Mouse (Mus musculus): ENCODE data around the gene Emilin2. TPM values are rescaled to one million over a fixed set of nuclear protein-coding genes. Genes with fewer than 3 reads are reported as not detected.
A peak's percentile ranks its signal among the peaks of the same experiment; 100 is the strongest.

The Emilin2 gene
- polyA plus RNA-seq, 1 experiment: 0.85 TPM

- peaks cover 19% of the 10 kb centered on the region for H3K27me3 ChIP-seq (ENCODE audit: control insufficient read depth, insufficient read depth, low read length)
- peak overlapping the region; percentile 55 for H3K4me3 ChIP-seq (ENCODE audit: low read depth, low read length)
- WGBS: 15% methylated on average over 23 of the region's 23 CpGs
- H3K27ac ChIP-seq (ENCODE audit: insufficient read depth, low read depth, low read length): no peak overlapping the region
- no peak for TF ChIP-seq CTCF (IDR thresholded peaks at IDR 0.05; ENCODE audit: extremely low read depth, insufficient read length, insufficient replicate concordance, low read depth, low read length)
- no peak for TF ChIP-seq POLR2A (IDR thresholded peaks at IDR 0.05; ENCODE audit: low read depth, low read length)
- no peaks in the 10 kb centered on the region; the same call in 1 of the 2 replicates for H3K4me1 ChIP-seq (ENCODE audit: control insufficient read depth, insufficient read depth, insufficient read length, low read length)
- no peaks in the 10 kb centered on the region for H3K36me3 ChIP-seq (ENCODE audit: control insufficient read depth, insufficient read depth, low read length)
Measured at GRCm38 (mm10) chr17:71309711-71310485, 1.9 kb downstream of the Emilin2 start.

DNA sequence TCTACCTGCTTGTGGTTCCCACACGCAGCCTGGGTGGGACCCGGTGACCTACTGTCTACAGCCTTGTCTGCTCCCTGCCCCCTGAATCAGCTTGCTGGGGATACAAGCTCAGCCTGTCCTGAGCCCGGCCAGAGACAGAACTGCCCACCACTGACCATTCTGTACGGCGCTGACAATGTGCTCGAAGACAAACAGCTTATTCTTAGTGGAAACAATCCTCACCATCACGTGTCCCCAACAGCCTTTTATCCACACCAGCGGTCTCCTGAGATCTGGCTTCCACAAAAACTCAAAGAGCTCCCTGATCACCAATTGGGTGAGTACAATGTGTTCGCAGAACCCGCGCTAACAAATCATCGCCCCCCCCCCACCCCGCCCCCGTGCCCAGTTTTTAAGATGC is 2.6 kb downstream of the Emilin2 start:
- WGBS: 61% methylated on average over 14 of the region's 14 CpGs
- Histone ChIP-seq H3K27me3 (ENCODE audit: control insufficient read depth, insufficient read depth, low read length) (peaks cover 19% of the 10 kb centered on the region), H3K27ac (ENCODE audit: insufficient read depth, low read depth, low read length) (no peak overlapping the region), H3K36me3 (ENCODE audit: control insufficient read depth, insufficient read depth, low read length) (no peaks in the 10 kb centered on the region), H3K4me1 (ENCODE audit: control insufficient read depth, insufficient read depth, insufficient read length, low read length) (no peaks in the 10 kb centered on the region; the same call in 1 of the 2 replicates), H3K4me3 (ENCODE audit: low read depth, low read length) (no peak overlapping the region)
- no peak for TF ChIP-seq POLR2A (IDR thresholded peaks at IDR 0.05; ENCODE audit: low read depth, low read length)
- TF ChIP-seq CTCF (IDR thresholded peaks at IDR 0.05; ENCODE audit: extremely low read depth, insufficient read length, insufficient replicate concordance, low read depth, low read length): no peak

- Histone ChIP-seq H3K27ac (ENCODE audit: insufficient read depth, low read depth, low read length) (no peak overlapping the region), H3K4me3 (ENCODE audit: low read depth, low read length) (no peak overlapping the region), H3K27me3 (ENCODE audit: control insufficient read depth, insufficient read depth, low read length) (peaks cover 19% of the 10 kb centered on the region), H3K36me3 (ENCODE audit: control insufficient read depth, insufficient read depth, low read length) (no peaks in the 10 kb centered on the region), H3K4me1 (ENCODE audit: control insufficient read depth, insufficient read depth, insufficient read length, low read length) (no peaks in the 10 kb centered on the region; the same call in 1 of the 2 replicates)
- TF ChIP-seq CTCF (IDR thresholded peaks at IDR 0.05; ENCODE audit: extremely low read depth, insufficient read length, insufficient replicate concordance, low read depth, low read length): no peak
- no peak for TF ChIP-seq POLR2A (IDR thresholded peaks at IDR 0.05; ENCODE audit: low read depth, low read length)
- WGBS: 91% methylated on average over 5 of the region's 5 CpGs
Measured at GRCm38 (mm10) chr17:71308296-71308695, 3.5 kb downstream of the Emilin2 start.

- Histone ChIP-seq H3K27ac (ENCODE audit: insufficient read depth, low read depth, low read length) (no peak overlapping the region), H3K4me3 (ENCODE audit: low read depth, low read length) (no peak overlapping the region), H3K27me3 (ENCODE audit: control insufficient read depth, insufficient read depth, low read length) (peaks cover 19% of the 10 kb centered on the region), H3K36me3 (ENCODE audit: control insufficient read depth, insufficient read depth, low read length) (no peaks in the 10 kb centered on the region), H3K4me1 (ENCODE audit: control insufficient read depth, insufficient read depth, insufficient read length, low read length) (no peaks in the 10 kb centered on the region; the same call in 1 of the 2 replicates)
- TF ChIP-seq POLR2A (IDR thresholded peaks at IDR 0.05; ENCODE audit: low read depth, low read length) (no peak), CTCF (IDR thresholded peaks at IDR 0.05; ENCODE audit: extremely low read depth, insufficient read length, insufficient replicate concordance, low read depth, low read length) (no peak)
- 82% methylated on average over 10 of the region's 10 CpGs for whole genome bisulfite sequencing
Measured at GRCm38 (mm10) chr17:71307251-71307790, 4.5 kb downstream of the Emilin2 start.

GRCm38 (mm10) chr17:71306716-71307115 is 5.1 kb downstream of the Emilin2 start:
- WGBS: 89% methylated on average over 4 of the region's 4 CpGs
- H3K27ac ChIP-seq (ENCODE audit: insufficient read depth, low read depth, low read length): no peak overlapping the region

DNA sequence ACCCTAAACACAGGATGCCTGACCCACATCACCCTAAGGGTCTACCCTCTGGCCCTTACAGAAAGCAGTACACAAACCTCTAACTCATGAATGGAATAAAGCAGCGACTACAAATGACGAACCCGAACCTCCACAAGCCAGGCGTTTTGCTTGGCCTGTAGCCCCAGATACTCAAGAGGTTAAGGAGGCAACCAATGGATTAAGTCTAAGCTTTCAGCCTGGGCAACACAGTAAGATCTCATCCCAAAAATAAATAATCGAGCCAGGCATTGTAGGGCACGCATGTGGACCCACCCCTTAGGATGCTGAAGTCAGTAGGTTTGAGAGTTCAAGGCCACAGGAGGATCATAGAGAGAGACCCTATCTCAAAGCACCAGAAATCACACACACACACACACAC is 5.7 kb downstream of the Emilin2 start:
- 89% methylated on average over 6 of the region's 6 CpGs for WGBS
- TF ChIP-seq POLR2A (IDR thresholded peaks at IDR 0.05; ENCODE audit: low read depth, low read length) (no peak), CTCF (IDR thresholded peaks at IDR 0.05; ENCODE audit: extremely low read depth, insufficient read length, insufficient replicate concordance, low read depth, low read length) (no peak)
- Histone ChIP-seq H3K4me3 (ENCODE audit: low read depth, low read length) (no peak overlapping the region), H3K27me3 (ENCODE audit: control insufficient read depth, insufficient read depth, low read length) (peaks cover 13% of the 10 kb centered on the region), H3K4me1 (ENCODE audit: control insufficient read depth, insufficient read depth, insufficient read length, low read length) (no peaks in the 10 kb centered on the region; the same call in 1 of the 2 replicates), H3K27ac (ENCODE audit: insufficient read depth, low read depth, low read length) (no peak overlapping the region), H3K36me3 (ENCODE audit: control insufficient read depth, insufficient read depth, low read length) (no peaks in the 10 kb centered on the region)

More at GRCm38 (mm10) chr17:71306716-71307115, 5.1 kb downstream of the Emilin2 start:
- TF ChIP-seq CTCF (IDR thresholded peaks at IDR 0.05; ENCODE audit: extremely low read depth, insufficient read length, insufficient replicate concordance, low read depth, low read length): no peak
- TF ChIP-seq POLR2A (IDR thresholded peaks at IDR 0.05; ENCODE audit: low read depth, low read length): no peak
- Histone ChIP-seq H3K27me3 (ENCODE audit: control insufficient read depth, insufficient read depth, low read length) (peaks cover 19% of the 10 kb centered on the region), H3K4me1 (ENCODE audit: control insufficient read depth, insufficient read depth, insufficient read length, low read length) (no peaks in the 10 kb centered on the region; the same call in 1 of the 2 replicates), H3K4me3 (ENCODE audit: low read depth, low read length) (no peak overlapping the region), H3K36me3 (ENCODE audit: control insufficient read depth, insufficient read depth, low read length) (no peaks in the 10 kb centered on the region)

GRCm38 (mm10) chr17:71303444-71303843 is 8.3 kb downstream of the Emilin2 start:
- Histone ChIP-seq H3K4me3 (ENCODE audit: low read depth, low read length) (no peak overlapping the region), H3K4me1 (ENCODE audit: control insufficient read depth, insufficient read depth, insufficient read length, low read length) (no peaks in the 10 kb centered on the region), H3K36me3 (ENCODE audit: control insufficient read depth, insufficient read depth, low read length) (no peaks in the 10 kb centered on the region), H3K27ac (ENCODE audit: insufficient read depth, low read depth, low read length) (no peak overlapping the region), H3K27me3 (ENCODE audit: control insufficient read depth, insufficient read depth, low read length) (no peaks in the 10 kb centered on the region)
- no peak for TF ChIP-seq CTCF (IDR thresholded peaks at IDR 0.05; ENCODE audit: extremely low read depth, insufficient read length, insufficient replicate concordance, low read depth, low read length)
- TF ChIP-seq POLR2A (IDR thresholded peaks at IDR 0.05; ENCODE audit: low read depth, low read length): no peak
- 35% methylated on average over 6 of the region's 6 CpGs for WGBS

Data from small intestine, adult 2 months (tissue).